Mouse (Mus musculus) G1E (cell line): ENCODE measurements at regions not wholly inside any gene's neighbourhood (a gene's known extent, or its start where the extent isn't known, plus 50 kb on each side); places are given as distances from the start of the nearest gene placed in this dataset.

Source experiments
- CTCF ChIP-seq: IDR thresholded peaks from 2 replicates; pipeline ENCODE4 v1.5.1; 2012; ENCODE audit warnings: low read depth, low read length, inconsistent platforms, mixed read lengths
- GATA1 ChIP-seq: IDR thresholded peaks from 2 replicates; pipeline ENCODE4 v1.6.1; 2012; ENCODE audit warnings: borderline replicate concordance, low read length, inconsistent platforms, mixed read lengths
- POLR2AphosphoS5 ChIP-seq: IDR thresholded peaks from 2 replicates; pipeline ENCODE4 v1.6.1; 2012; ENCODE audit warnings: low read depth, low read length, inconsistent platforms; ENCODE audit not compliant: insufficient replicate concordance
- TAL1 ChIP-seq: conservative IDR thresholded peaks from 2 replicates; pipeline ENCODE4 v1.6.1; 2012; ENCODE audit warnings: low read depth, low read length, inconsistent platforms, mixed read lengths

DNA sequence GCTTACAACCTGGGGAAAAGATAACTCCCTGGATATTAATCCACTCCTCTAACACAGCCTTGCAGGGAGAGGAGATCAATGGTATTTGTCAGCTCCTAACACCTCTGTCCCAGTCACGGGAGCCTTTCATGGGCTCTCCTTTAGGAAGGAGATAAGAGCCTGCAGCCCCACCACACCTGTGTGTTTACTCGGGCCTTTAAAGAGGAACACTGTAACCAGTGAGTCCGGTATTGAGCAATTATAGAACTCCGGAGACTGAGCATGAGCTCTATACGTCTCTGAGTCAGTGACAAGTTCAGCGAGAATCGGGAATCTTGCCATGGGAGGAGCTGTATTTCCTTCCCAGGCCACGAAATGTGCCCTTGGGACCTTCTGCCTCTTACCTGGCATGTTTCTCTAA is 178.5 kb upstream of the A230072I06Rik start:
- TF ChIP-seq CTCF = no peak
- TF ChIP-seq TAL1 = no peak
- no peak for TF ChIP-seq POLR2AphosphoS5
- no peak for TF ChIP-seq GATA1
